Mouse (Mus musculus) frontal cortex, postnatal 10 days (tissue): ENCODE data around the gene Morf4l1.
"Not testable (repeated sequence)": the region's sequence is repeated elsewhere in the genome, so short reads cannot be mapped to it uniquely, and the experiment has no call there.

ENCODE experiments used
- DNase-seq, 2 experiments: peaks; one replicate each; pipeline ENCODE4 v3.0.0; 2022; ENCODE audit warnings: low spot score in 2 of 2, mixed read lengths in 1 of 2

Gene Morf4l1

GRCm38 (mm10) chr9:90060932-90061331 lies 53.6 kb downstream of the Morf4l1 start:
- not testable (repeated sequence) for DNase-seq

GRCm38 (mm10) chr9:90060574-90060875 lies 54.0 kb downstream of the Morf4l1 start:
- DNase-seq, result no peak

GRCm38 (mm10) chr9:90059828-90060573 lies 54.6 kb downstream of the Morf4l1 start:
- no peak for DNase-seq

- no peak for DNase-seq
Observed at GRCm38 (mm10) chr9:90056716-90057115, 57.9 kb downstream of the Morf4l1 start.

GRCm38 (mm10) chr9:90055911-90056310 lies 58.7 kb downstream of the Morf4l1 start:
- DNase-seq, result no peak

- no peak for DNase-seq
Observed at GRCm38 (mm10) chr9:90055409-90055808, 59.2 kb downstream of the Morf4l1 start.

DNA sequence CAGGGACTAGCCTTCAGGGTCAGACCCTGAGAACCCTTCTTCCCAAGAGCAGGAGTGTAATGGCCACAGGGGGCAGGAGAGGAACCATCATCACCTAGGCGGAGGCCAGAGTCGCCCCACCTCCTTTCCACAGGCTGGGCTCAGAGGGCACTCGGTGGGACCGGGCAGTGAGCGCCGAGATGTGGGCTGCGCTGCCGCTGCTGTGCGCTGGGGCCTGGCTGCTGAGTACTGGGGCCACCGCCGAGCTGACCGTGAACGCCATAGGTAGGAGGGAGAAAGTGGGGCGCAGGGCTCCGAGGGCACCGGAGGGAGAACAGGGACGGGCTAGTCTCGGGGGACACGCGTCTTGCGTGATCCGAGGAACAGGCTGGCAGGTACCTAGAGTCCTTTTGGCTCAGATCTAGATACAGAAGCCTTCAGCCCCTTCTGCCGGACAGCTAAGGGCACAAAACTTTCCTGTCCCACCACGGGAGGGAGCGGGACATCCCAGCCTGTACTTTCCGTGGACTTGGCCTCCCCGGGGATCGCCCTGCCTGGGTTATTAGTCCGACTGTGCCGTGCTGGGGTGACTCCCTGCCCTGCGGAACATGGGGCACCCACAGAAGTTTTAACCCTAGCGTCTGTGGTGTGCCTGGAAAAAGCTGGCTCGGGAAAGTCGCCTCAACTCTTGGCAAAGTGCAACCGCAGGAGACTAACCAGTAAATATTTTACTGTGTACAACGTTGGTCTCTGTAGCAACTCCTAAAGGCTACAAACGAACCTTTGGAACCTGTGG lies 60.0 kb downstream of the Morf4l1 start:
- DNase-seq, result peak in 1 of 2 experiments; percentile 30

DNA sequence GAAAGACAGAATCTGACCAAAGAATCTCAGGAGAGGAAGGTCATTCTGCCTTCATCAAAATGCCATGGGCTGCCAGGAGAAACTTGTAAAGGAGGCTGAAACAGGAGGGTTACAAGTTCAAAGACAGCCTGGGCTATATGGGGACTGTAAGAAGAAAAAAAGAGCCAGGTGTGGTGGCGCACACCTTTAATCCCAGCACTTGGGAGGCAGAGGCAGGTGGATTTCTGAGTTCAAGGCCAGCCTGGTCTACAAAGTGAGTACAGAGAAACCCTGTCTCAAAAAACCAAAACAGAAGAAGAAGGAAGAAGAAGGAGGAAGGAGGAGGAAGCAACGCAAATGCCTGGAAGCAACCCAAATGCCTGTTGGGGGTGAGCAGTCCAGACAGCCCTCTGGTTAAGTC lies 60.7 kb downstream of the Morf4l1 start, which contains the start of gene Ctsh:
TSS of gene Ctsh (plus strand) at position 301 of the 400 bp plus-strand sequence.
- no peak for DNase-seq

DNA sequence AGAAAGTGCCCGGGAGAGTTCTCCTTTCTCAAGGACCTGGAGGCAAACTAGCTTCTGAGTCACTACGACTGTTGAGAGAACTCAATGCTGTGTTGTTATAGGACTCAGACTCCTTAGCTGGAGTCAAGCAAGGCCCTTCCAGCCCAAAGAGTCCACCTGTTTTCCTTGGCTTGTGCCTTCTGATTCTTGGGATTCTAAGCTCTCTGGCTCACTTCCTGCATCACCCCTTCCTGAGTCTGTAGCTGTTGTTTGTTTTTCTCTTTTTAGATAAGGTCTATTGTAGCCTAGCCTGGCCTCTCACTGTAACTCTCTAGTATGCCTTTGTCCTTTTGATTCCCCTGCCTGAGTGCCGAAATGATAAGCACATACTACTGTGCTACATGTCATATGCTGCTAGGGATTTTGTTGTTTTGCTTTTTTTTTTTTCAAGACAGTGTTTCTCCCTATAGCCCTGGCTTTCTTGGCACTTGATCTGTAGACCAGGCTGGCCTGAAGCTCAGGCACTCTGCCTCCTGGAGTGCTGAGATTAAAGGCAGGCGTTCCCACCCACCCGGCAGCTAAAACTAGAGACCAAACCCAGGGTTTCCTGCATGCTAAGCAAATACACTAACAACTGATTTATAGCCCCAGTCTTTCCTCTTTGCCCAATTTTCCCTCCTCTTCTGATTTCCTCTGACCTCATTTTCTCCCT lies 66.5 kb downstream of the Morf4l1 start:
- no peak for DNase-seq

- DNase-seq, result no peak
Observed at GRCm38 (mm10) chr9:90045191-90045590, 69.4 kb downstream of the Morf4l1 start.

DNA sequence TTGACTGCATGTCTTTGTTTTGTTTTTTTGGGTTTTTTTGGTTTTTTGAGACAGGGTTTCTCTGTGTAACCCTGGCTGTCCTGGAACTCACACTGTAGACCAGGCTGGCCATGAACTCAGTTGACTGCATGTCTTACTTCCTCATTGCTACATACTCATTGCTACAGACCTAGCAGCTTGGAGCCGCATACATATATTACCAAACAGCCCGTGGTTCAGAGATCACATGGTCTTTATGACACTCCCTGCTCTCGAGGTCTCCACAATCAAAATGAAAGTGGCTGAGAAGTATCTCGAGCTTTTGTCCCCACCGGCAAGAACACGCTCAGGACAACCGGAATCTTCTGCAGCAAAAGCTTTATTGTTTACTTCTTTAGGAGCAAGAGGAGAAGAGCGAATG lies 71.7 kb downstream of the Morf4l1 start:
- not testable (repeated sequence) for DNase-seq
